Mouse (Mus musculus) heart, postnatal 36 days (tissue): ENCODE results near the gene Ccdc137. TPM values are rescaled to one million over a fixed set of nuclear protein-coding genes. Genes with fewer than 3 reads are reported as not detected.

Experiments used
- DNase-seq, 2 experiments: peaks; one replicate each; pipeline ENCODE4 v3.0.0; 2021 to 2022
- intact Hi-C: fragments of 180-260 bp; cut with DNase I; formaldehyde crosslinking; loops from one replicate; pipeline ENCODE4 v1.15.1; 2025
- total RNA-seq, 2 experiments: library from RNA; stranded (reverse); gene quantifications; 2 replicates each; pipeline ENCODE4 v1.2.3; 2021

Gene Ccdc137
- total RNA-seq, 2 experiments from 2014 or later: 5.9 to 6.4 TPM

DNA sequence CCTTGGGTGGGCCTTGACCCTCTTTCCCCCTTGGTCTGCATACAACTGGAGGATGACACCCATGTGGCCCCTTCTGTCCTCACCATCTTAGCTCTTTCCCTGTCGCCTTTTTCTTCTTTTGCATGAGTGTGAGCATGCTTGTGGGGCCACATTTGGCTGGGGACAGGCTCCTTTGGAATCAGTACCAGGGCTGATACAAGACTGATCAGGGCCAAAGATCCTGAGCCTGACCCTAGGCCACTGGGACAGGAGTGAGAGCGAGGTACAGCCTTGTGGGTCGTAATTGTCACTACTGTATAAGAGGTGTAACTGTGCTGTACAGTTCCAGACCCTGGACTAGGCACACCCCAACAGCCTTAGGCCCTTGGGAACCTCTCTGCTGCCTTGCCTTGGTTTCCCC is 36.0 kb downstream of the Ccdc137 start:
- no peak for DNase-seq
- intact Hi-C loops: loop anchor here (5.0 kb wide), 2 partner anchors 178 to 218 kb away; partner anchors contain the start of genes Aspscr1, Cenpx and Lrrc45

DNA sequence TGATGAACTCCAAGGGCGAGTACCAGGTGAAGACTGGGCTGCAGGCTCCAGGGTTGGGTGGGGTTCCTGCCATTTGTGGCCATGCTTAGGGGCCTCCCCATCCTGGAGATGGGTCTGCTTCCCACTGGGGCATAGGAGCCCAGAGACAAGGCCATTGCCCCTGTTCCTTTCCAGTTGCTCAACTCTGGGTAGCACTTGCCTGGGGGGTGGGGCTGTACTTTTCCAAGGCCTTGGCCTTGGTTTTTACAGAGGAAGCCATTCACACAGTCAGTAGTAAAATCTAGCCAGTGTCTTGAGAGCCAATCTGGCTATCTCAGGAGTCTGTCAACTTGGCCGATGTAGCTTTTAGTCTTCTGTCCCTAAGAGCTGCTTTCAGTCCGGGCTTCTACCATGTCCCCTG is 39.5 kb downstream of the Ccdc137 start:
- intact Hi-C loops: no loop called here
- no peak for DNase-seq

DNA sequence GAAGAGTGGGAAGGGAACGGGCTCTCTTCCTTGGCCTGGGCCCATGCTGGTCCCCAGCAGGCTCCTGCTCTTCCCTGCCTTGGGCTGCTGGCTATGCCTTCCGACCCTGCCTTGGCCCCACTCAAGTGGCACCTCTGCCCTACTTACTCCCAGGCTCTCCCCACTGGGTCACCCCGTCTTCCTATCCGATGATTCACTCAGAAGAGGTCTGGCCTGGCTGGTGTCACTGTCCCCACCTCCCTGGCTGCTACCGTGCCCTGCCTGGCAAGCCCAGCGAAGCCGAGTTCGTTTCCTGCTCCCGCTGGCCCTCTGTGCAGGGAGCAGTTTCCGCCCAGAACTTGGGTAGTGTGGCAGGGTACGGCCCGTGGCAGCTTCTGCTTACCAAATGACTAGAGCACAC is 40.3 kb downstream of the Ccdc137 start:
- no peak for DNase-seq
- intact Hi-C loops: no loop called here

DNA sequence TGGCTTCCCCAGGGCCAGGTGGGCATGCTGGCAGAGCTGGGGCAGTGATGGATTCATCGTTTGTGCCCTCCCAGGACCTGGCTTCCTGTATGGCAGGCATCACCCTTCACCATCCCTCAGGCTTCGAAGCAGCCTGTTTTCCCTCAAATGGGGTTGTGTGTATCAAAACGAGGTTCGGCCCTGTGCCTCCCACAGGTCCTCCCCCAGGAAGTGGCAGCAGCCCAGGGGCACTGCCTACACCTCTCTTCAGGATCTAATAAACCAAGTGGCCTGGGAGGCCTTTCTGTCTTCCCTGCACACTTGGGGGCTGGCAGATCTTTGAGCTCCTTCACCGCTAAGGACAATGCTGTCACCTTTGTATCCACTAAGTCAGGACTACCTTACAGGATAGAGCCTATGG is 41.0 kb downstream of the Ccdc137 start:
- intact Hi-C loops: no loop called here
- no peak for DNase-seq

DNA sequence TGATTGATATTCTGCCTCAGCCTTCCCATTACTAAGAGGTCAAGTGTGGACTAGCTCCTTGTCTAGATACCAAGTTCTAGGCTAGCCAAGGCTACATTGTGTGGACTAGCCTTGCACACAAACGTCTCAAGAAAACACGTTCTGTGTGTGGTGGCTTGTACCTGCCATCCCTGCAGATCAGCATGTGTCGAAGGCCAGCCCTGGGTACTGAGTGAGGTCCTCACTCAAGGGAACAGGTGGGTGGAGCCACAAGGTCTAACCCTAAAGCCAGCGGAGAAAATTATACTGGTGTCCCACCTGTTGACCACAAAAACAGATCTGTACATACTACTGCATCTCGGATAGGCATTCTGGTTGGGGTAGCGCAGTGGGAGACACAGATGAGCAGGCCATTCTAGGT is 42.0 kb downstream of the Ccdc137 start:
- intact Hi-C loops: no loop called here
- DNase-seq: no peak

DNA sequence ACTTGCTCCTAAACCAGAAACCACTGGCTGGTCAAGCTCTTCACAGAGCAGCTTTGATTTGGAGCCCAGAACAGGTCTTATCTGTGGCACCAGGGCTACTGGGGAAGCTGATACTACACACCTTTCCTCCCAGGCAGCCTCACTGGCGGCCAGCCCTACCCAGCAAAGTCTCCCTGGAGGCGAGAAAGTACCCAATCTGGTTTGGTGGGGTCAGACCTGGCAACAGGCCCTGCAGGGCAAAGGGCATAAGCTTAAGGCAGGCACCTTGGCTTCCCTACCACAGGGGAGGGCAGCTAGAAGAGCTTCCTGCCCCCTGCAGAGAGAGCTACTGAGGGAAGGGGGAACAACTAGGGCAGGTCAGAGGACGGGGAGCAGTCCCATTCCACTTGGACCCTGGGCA is 42.4 kb downstream of the Ccdc137 start:
- intact Hi-C loops: no loop called here
- no peak for DNase-seq

DNA sequence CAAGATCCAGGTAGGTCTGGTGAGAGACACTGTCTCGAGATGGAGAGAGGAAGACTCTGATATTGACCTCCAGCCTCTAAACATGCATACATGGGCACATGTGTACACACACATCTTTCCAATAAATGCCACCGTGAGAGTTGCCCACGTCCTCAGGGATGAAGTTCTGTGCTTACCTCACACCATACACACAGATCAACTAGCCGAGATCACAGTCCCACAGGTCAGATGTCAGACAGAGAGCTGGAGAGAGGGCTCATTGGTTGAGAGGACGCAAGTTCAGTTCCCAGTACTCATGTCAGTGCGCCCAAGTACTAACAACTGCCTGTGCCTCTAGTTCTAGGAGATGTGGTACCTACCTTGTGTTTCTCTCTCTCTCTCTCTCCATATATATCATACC is 43.1 kb downstream of the Ccdc137 start:
- no peak for DNase-seq
- intact Hi-C loops: no loop called here

DNA sequence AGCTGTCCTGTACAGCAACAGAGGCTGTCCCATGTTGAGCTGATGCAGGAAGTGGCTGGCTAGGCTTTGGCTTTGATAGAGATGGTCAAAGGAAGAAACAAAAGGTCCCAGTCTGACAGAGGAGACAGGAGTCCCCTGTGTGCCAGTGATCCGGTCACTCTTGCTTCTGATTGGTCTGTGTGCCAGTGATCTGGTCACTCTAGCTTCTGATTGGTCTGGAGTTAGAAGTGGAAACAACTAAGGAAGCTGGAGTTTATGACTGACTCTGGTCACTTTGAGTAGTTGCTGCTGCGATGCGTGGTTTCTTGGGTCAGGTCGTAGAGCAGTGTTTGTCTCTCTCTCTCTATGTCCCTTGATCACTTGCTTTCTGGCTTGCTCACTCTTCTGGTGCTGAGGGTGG is 43.8 kb downstream of the Ccdc137 start:
- no peak for DNase-seq
- intact Hi-C loops: no loop called here

DNA sequence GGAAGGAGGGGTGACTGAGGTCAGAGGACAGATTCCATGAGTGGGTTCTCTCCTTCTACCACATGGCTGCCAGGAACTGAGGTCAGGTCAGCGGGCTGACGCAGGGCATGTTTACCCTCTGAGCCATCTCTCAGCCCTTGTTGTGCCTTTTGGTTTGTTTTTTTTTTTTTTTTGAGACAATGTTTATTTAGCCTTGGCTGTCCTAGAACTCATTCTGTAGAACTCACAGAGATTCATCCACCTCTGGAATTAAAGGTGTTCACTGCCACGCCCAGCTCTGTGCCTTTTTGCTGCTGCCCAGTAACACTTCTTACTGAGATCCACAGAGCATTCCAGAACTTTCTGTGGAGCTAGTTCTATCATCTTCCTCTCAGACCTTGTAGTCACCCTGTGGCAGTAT is 47.7 kb downstream of the Ccdc137 start:
- intact Hi-C loops: no loop called here
- DNase-seq: no peak

DNA sequence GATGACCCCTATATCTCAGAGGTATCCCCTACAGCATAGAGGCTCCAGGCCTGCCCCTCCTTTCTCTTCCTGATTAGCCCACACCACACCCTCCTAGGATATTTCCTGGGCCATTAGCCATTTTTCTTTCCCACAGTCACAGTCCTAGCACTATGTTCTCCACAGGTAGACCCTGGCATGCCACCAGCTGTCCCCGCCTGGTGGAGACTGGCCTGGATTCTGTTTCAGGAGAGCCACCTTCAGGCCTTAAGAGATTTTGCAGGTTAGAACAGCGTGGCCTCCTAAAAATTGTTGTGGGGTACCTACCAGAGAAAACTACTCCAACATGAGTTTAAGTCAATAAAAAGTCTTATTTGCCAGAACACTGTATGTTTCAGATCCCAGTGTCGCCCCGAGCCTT is 49.0 kb downstream of the Ccdc137 start:
- DNase-seq: no peak
- intact Hi-C loops: no loop called here

DNA sequence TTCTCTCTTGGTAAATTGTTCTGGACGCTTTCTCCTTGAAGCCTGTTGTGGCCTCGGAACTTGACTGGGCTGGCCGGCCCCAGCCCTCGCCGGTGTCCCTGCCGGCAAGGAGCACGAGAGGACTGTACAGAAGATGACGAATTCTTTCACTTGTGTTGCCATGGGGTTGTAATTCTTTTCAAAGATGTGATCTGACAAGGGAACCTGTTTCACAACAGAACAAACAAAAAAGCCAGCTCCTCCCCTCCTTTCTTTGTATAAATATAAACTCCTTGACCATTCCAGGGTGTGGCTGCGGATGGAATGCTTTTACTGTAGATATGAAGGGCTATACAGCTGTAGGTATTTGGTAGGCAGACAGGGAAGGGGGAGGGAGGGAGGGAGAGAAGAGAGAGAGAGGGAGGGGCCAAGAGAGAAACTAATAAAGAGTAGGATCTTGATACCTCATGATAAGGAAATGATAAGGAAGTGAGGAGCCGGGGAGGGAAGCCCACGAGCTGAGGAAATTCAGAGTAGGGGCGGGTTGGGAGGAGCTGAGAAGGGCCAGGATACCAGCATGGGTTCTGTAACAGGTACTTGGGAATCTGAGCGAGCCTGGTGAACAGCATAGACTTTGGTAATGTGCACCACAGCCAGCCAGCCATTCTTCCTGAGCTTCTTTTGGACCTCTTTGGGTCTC is 49.8 kb downstream of the Ccdc137 start:
- intact Hi-C loops: no loop called here
- no peak for DNase-seq

DNA sequence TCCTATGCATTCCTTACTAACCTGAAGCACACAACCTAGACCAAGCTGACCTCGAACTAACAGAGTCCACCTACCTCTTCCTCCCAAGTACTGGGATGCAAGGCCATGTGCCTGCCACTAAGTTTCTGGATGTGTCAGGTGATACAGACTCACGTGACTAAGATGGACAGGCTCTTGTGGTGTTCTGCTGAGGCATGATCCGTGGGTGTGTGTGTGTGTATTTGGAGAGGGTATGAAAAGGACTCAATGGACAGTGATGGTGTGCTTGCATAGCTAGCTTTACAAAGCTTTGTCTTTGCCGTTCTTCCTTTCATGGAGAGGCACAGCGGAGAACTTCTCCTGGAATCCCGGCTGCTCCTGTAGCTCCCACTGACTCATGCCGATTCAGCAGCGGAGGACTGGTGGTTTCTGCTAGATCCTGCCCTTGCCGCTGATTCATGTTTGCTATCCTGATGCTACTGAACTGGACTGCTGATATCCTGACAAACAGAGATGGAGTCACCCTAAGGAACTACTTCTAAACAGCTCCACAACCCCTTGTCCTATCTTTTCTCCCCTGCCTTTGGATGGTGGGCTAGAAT is 50.5 kb downstream of the Ccdc137 start:
- intact Hi-C loops: no loop called here
- DNase-seq: no peak

DNA sequence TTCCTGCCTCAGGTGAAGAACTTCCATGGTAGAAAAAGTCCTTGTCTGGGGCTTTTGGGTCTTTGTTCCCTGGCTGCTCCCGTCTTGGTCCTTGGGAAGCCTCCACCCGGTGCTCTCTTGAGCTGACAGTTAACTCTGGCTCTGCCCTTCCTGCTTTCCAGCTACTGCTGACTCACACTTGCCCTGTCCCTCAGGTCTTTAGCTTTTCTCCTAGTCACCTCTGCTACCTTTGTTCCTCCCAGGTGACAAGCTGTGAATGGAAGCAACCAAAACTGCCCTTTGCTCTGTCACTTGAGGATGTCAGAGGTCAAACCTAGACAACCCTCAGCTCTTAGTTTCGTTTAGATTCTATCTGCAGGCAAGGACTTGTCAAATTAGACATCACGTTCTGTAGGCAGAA is 52.0 kb downstream of the Ccdc137 start:
- DNase-seq: no peak
- intact Hi-C loops: loop anchor here (5.0 to 10.0 kb wide), 2 partner anchors 202 to 265 kb away; partner anchors contain the start of genes Cenpx and Lrrc45

DNA sequence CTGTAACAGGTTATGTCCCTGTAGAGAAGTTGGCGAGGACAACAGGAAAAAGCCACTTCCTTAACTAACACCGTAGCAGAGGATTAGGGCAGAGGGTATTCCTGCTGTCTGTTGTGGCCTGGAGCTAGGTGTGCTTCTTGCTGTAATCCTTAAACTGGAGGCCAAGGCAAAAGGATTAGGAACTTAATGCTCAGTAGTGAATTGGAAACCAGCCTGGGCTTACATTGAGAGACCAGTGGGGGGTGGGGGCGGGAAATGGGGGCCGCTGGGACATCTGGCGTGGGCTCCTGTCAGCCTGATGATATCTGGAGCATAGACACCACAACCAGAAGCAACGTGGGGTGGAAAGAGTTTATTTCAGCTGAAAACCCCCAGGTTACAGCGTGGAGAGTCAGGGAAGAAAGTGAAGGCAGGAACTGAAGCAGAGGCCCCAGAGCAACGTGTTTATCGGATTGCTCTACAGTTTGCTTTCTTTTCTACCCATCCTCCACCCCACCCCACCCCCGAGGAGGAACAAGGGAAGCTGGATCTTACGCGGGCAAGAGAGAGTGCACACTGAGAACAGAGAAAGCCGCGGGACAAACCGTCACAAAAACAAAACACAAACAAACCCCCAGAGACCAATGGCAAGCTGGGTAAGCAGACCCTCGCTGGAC is 52.6 kb downstream of the Ccdc137 start:
- no peak for DNase-seq
- intact Hi-C loops: loop anchor here (5.0 to 10.0 kb wide), 2 partner anchors 202 to 264 kb away; partner anchors contain the start of genes Cenpx and Lrrc45

DNA sequence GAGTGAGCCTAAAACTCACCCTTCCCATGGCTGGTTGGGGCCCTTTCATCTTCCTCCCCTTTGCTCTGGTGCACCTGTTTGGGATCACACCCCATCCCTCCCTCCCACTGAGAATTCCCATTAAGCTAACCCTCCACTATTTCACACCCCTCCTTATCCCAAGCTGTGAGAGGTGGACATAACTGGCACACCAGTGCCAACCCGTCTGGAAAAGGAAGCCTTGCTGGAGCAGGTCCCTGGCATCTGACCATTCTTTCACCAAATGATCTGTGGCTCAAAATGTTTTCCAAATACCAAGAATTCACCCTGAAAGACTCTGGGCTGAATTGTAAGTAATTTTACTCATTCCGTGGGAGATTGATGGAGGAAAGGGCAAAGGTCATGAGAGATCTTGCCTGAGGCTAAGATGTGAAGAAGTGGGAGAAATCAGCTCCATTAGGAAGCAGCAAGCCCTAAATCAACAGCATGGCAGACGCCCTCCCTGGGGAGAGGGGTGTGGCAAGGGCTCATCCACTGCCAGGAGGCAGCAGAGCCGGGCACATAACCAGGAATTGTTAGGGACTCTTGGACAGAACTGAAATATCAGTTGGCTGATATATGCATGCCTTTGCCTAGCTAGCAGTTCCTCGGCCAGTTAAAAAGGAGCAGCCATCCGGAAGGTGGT is 55.0 kb downstream of the Ccdc137 start:
- intact Hi-C loops: loop anchor here (5.0 to 10.0 kb wide), 2 partner anchors 199 to 262 kb away; partner anchors contain the start of genes Cenpx and Lrrc45
- DNase-seq: no peak

Other genes starting within 250 kb of the Ccdc137 start
- gene Bahcc1, start 225.2 kb upstream of the Ccdc137 start, total RNA-seq: 10 to 100 TPM in 1 of 2 experiments, 1 to 10 TPM in 1; 8.5 to 11.2 TPM
- 100 to 1,000 TPM; 218 to 338 TPM for gene Actg1, start 109.6 kb upstream of the Ccdc137 start, total RNA-seq
- gene Fscn2, start 96.6 kb upstream of the Ccdc137 start, total RNA-seq: not detected
- 10 to 100 TPM; 13.8 to 15.4 TPM for gene Faap100, start 79.4 kb upstream of the Ccdc137 start, total RNA-seq
- 10 to 100 TPM; 60.4 to 62.2 TPM for gene Nploc4, start 20.4 kb upstream of the Ccdc137 start, total RNA-seq
- 1 to 10 TPM in 1 of 2 experiments, under 1 TPM in 1; 0.35 to 1.2 TPM for gene Tspan10, start 15.5 kb upstream of the Ccdc137 start, total RNA-seq
- under 1 TPM in 1 of 2 experiments, not detected in 1; 0.75 TPM for gene Pde6g, start 4.6 kb upstream of the Ccdc137 start, total RNA-seq
- 10 to 100 TPM; 54.1 to 61.4 TPM for gene Oxld1, start within 50 bp of the Ccdc137 start, total RNA-seq
- 10 to 100 TPM in 1 of 2 experiments, 1 to 10 TPM in 1; 8.6 to 12.2 TPM for gene Arl16, start 9.5 kb downstream of the Ccdc137 start, total RNA-seq
- gene Mrpl12, start 26.5 kb downstream of the Ccdc137 start, total RNA-seq: 100 to 1,000 TPM; 222 to 245 TPM
- gene Slc25a10, start 33.7 kb downstream of the Ccdc137 start, total RNA-seq: 10 to 100 TPM; 13.4 to 15.0 TPM
- gene Gcgr, start 72.6 kb downstream of the Ccdc137 start, total RNA-seq: 1 to 10 TPM in 1 of 2 experiments, under 1 TPM in 1; 0.80 to 1.2 TPM
- gene Mcrip1, start 91.6 kb downstream of the Ccdc137 start, total RNA-seq: 10 to 100 TPM; 43.1 to 43.7 TPM
- gene Ppp1r27, start 93.0 kb downstream of the Ccdc137 start, total RNA-seq: under 1 TPM in 1 of 2 experiments, not detected in 1; 0.67 TPM
- gene P4hb, start 115.1 kb downstream of the Ccdc137 start, total RNA-seq: 100 to 1,000 TPM; 252 to 258 TPM
- gene Arhgdia, start 123.5 kb downstream of the Ccdc137 start, total RNA-seq: 100 to 1,000 TPM; 147 to 150 TPM
- gene Alyref, start 140.2 kb downstream of the Ccdc137 start, total RNA-seq: 10 to 100 TPM; 46.4 to 47.8 TPM
- 10 to 100 TPM; 75.6 to 87.1 TPM for gene Anapc11, start 140.3 kb downstream of the Ccdc137 start, total RNA-seq
- gene Npb, start 150.4 kb downstream of the Ccdc137 start, total RNA-seq: not detected
- gene Pcyt2, start 159.8 kb downstream of the Ccdc137 start, total RNA-seq: 10 to 100 TPM; 48.2 to 54.6 TPM
- 10 to 100 TPM; 10.0 to 10.1 TPM for gene Sirt7, start 167.1 kb downstream of the Ccdc137 start, total RNA-seq
- gene Mafg, start 175.5 kb downstream of the Ccdc137 start, total RNA-seq: 10 to 100 TPM; 39.3 to 43.8 TPM
- 1 to 10 TPM; 1.2 to 1.3 TPM for gene Pycr1, start 185.7 kb downstream of the Ccdc137 start, total RNA-seq
- gene Myadml2, start 190.0 kb downstream of the Ccdc137 start, total RNA-seq: 10 to 100 TPM; 76.1 to 78.1 TPM
- not detected for gene Notum, start 203.1 kb downstream of the Ccdc137 start, total RNA-seq
- gene Aspscr1, start 214.9 kb downstream of the Ccdc137 start, total RNA-seq: 10 to 100 TPM; 42.2 to 43.0 TPM